Comparison of ENCODE assay signal across 28 mouse cellular contexts in genomic region chr4:129610472-129610871, GRCm38 (mm10). TPM values are rescaled to one million over a fixed set of nuclear protein-coding genes. Genes with fewer than 3 reads are reported as not detected.
A peak's percentile ranks its signal among the peaks of the same experiment; 100 is the strongest.
DNase-seq lines count a peak whose midpoint lies in the region; ATAC-seq and TF ChIP-seq lines count a peak whose summit lies in the region.
"Had no signal": no experiment of that assay in that cellular context is flagged by ENCODE, and none has a peak within 500 bp of the region (broad histone marks: within the 10 kb centered on the region; RNA-seq: fewer than 3 reads in every experiment).

No protein-coding gene starts in this region.

- H3K9me3 ChIP-seq in embryonic facial prominence, embryonic 13.5 days = no peaks in the 10 kb centered on the region
- H3K9me3 ChIP-seq in embryonic facial prominence, embryonic 10.5 days = no peaks in the 10 kb centered on the region
- H3K9me3 ChIP-seq in limb, embryonic 12.5 days = no peaks in the 10 kb centered on the region
- no peaks in the 10 kb centered on the region for H3K9me3 ChIP-seq in limb, embryonic 10.5 days (replicated peaks)
- no peaks in the 10 kb centered on the region for H3K9me3 ChIP-seq in neural tube, embryonic 12.5 days
- H3K9me3 ChIP-seq in intestine, postnatal 0 days (ENCODE audit: control insufficient read depth) = no peaks in the 10 kb centered on the region
- H3K9me3 ChIP-seq: embryonic facial prominence, embryonic 12.5 days; heart, embryonic 13.5 days; limb, embryonic 15.5 days; liver, embryonic 13.5 days; neural tube, embryonic 13.5 days had no signal

- TF ChIP-seq CTCF in intestine, postnatal 0 days (IDR thresholded peaks at IDR 0.05; ENCODE audit: low read depth) = no peak

- no peak overlapping the region for H3K9ac ChIP-seq in embryonic facial prominence, embryonic 13.5 days
- H3K9ac ChIP-seq in limb, embryonic 12.5 days (replicated peaks) = no peak overlapping the region
- no peak overlapping the region for H3K9ac ChIP-seq in neural tube, embryonic 12.5 days
- H3K9ac ChIP-seq in intestine, postnatal 0 days (ENCODE audit: low read depth, low read length) = no peak overlapping the region
- H3K9ac ChIP-seq: embryonic facial prominence, embryonic 12.5 days; heart, embryonic 13.5 days; limb, embryonic 15.5 days; liver, embryonic 13.5 days; neural tube, embryonic 13.5 days had no signal

- H3K27ac ChIP-seq in embryonic facial prominence, embryonic 13.5 days = no peak overlapping the region
- H3K27ac ChIP-seq in embryonic facial prominence, embryonic 10.5 days (replicated peaks) = no peak overlapping the region
- H3K27ac ChIP-seq in limb, embryonic 12.5 days = no peak overlapping the region
- no peak overlapping the region for H3K27ac ChIP-seq in limb, embryonic 10.5 days
- no peak overlapping the region for H3K27ac ChIP-seq in neural tube, embryonic 12.5 days
- no peak overlapping the region for H3K27ac ChIP-seq in intestine, postnatal 0 days (ENCODE audit: low read depth, low read length)
- H3K27ac ChIP-seq: embryonic facial prominence, embryonic 12.5 days; gastrocnemius, adult 2 months; heart, embryonic 13.5 days; kidney, postnatal 0 days; limb, embryonic 15.5 days; liver, embryonic 13.5 days; neural tube, embryonic 13.5 days had no signal

- H3K27me3 ChIP-seq in embryonic facial prominence, embryonic 13.5 days = no peaks in the 10 kb centered on the region
- H3K27me3 ChIP-seq in embryonic facial prominence, embryonic 10.5 days (replicated peaks; ENCODE audit: low read depth, poor library complexity, severe bottlenecking) = no peaks in the 10 kb centered on the region
- H3K27me3 ChIP-seq in limb, embryonic 12.5 days = no peaks in the 10 kb centered on the region
- no peaks in the 10 kb centered on the region for H3K27me3 ChIP-seq in limb, embryonic 10.5 days (ENCODE audit: low read depth, poor library complexity, severe bottlenecking)
- no peaks in the 10 kb centered on the region for H3K27me3 ChIP-seq in neural tube, embryonic 12.5 days (replicated peaks)
- no peaks in the 10 kb centered on the region for H3K27me3 ChIP-seq in intestine, postnatal 0 days (replicated peaks; ENCODE audit: control insufficient read depth, insufficient read depth, low read length)
- H3K27me3 ChIP-seq: embryonic facial prominence, embryonic 12.5 days; heart, embryonic 13.5 days; limb, embryonic 15.5 days; liver, embryonic 13.5 days; neural tube, embryonic 13.5 days; Patski had no signal

- H3K4me1 ChIP-seq in embryonic facial prominence, embryonic 13.5 days = 0 out of 2 replicates have a peak, but pooled peaks cover 2% of the 10 kb centered on the region
- H3K4me1 ChIP-seq in embryonic facial prominence, embryonic 10.5 days = peaks cover 9% of the 10 kb centered on the region
- no peaks in the 10 kb centered on the region for H3K4me1 ChIP-seq in limb, embryonic 12.5 days (replicated peaks)
- peaks cover 7% of the 10 kb centered on the region for H3K4me1 ChIP-seq in limb, embryonic 10.5 days
- no peaks in the 10 kb centered on the region for H3K4me1 ChIP-seq in neural tube, embryonic 12.5 days
- no peaks in the 10 kb centered on the region for H3K4me1 ChIP-seq in intestine, postnatal 0 days (replicated peaks; ENCODE audit: control insufficient read depth, insufficient read depth, low read length)
- H3K4me1 ChIP-seq: embryonic facial prominence, embryonic 12.5 days; neural tube, embryonic 13.5 days had no signal

- DNase-seq in embryonic facial prominence, embryonic 10.5 days (ENCODE audit: low spot score) = no peak
- DNase-seq in limb, embryonic 10.5 days (ENCODE audit: low spot score) = no peak
- DNase-seq in neural tube, embryonic 10.5 days (ENCODE audit: extremely low spot score, low spot score) = no peak
- DNase-seq: adrenal gland, postnatal 10 days; cerebellum, adult 8-10 months; cerebellum, postnatal 36 days; gastrocnemius, adult 2 months; gastrocnemius, postnatal 36 days; heart, adult 18-20 months; heart, postnatal 14 days; kidney, adult 2 months; kidney, postnatal 4 days; liver, embryonic 13.5 days; lung, adult 18-20 months; lung, postnatal 14 days; right cerebral cortex, postnatal 4 days had no signal

- WGBS in embryonic facial prominence, embryonic 13.5 days = 70% methylated on average over 4 of the region's 4 CpGs
- 77% methylated on average over 4 of the region's 4 CpGs for WGBS in embryonic facial prominence, embryonic 10.5 days
- WGBS in limb, embryonic 12.5 days = 68% methylated on average over 4 of the region's 4 CpGs
- 80% methylated on average over 4 of the region's 4 CpGs for WGBS in limb, embryonic 10.5 days
- 67% methylated on average over 4 of the region's 4 CpGs for WGBS in neural tube, embryonic 12.5 days
- WGBS in intestine, postnatal 0 days = 58% methylated on average over 4 of the region's 4 CpGs

- H3K36me3 ChIP-seq in embryonic facial prominence, embryonic 13.5 days = peaks cover 37% of the 10 kb centered on the region
- peaks cover 54% of the 10 kb centered on the region for H3K36me3 ChIP-seq in embryonic facial prominence, embryonic 10.5 days (replicated peaks)
- peaks cover 42% of the 10 kb centered on the region for H3K36me3 ChIP-seq in limb, embryonic 12.5 days
- peaks cover 48% of the 10 kb centered on the region for H3K36me3 ChIP-seq in limb, embryonic 10.5 days
- peaks cover 27% of the 10 kb centered on the region for H3K36me3 ChIP-seq in neural tube, embryonic 12.5 days
- peaks cover 34% of the 10 kb centered on the region for H3K36me3 ChIP-seq in intestine, postnatal 0 days (ENCODE audit: control insufficient read depth, insufficient read depth)

- H3K4me3 ChIP-seq in embryonic facial prominence, embryonic 13.5 days = no peak overlapping the region
- no peak overlapping the region for H3K4me3 ChIP-seq in embryonic facial prominence, embryonic 10.5 days
- H3K4me3 ChIP-seq in limb, embryonic 12.5 days (replicated peaks) = no peak overlapping the region
- no peak overlapping the region for H3K4me3 ChIP-seq in limb, embryonic 10.5 days
- H3K4me3 ChIP-seq in neural tube, embryonic 12.5 days = no peak overlapping the region
- H3K4me3 ChIP-seq in intestine, postnatal 0 days (ENCODE audit: low read depth, low read length) = no peak overlapping the region
- H3K4me3 ChIP-seq: embryonic facial prominence, embryonic 12.5 days; erythroblast, embryonic 14.5 days; gastrocnemius, adult 2 months; heart, embryonic 13.5 days; limb, embryonic 15.5 days; liver, embryonic 13.5 days; neural tube, embryonic 13.5 days had no signal

- no peak overlapping the region for H3K4me2 ChIP-seq in embryonic facial prominence, embryonic 13.5 days
- H3K4me2 ChIP-seq in limb, embryonic 12.5 days = no peak overlapping the region
- no peak overlapping the region for H3K4me2 ChIP-seq in neural tube, embryonic 12.5 days (replicated peaks)
- H3K4me2 ChIP-seq in intestine, postnatal 0 days (replicated peaks; ENCODE audit: low read depth) = no peak overlapping the region
- H3K4me2 ChIP-seq: embryonic facial prominence, embryonic 12.5 days; heart, embryonic 13.5 days; limb, embryonic 15.5 days; liver, embryonic 13.5 days; neural tube, embryonic 13.5 days had no signal

- peak; percentile 54; the same call in 1 of the 2 replicates for ATAC-seq in embryonic facial prominence, embryonic 13.5 days (ENCODE audit: insufficient number of reproducible peaks, insufficient read depth, low FRiP score, low TSS enrichment, low read depth)
- ATAC-seq in limb, embryonic 12.5 days (ENCODE audit: insufficient number of reproducible peaks, insufficient read depth, low FRiP score, low TSS enrichment, low read depth) = 0 out of 2 replicates have a peak, but pooled peaks have one; percentile 45
- ATAC-seq in neural tube, embryonic 12.5 days (ENCODE audit: low FRiP score, low read depth) = peak; percentile 41; the same call in 1 of the 2 replicates
- no peak for ATAC-seq in intestine, postnatal 0 days
- ATAC-seq: forebrain, embryonic 16.5 days; Patski had no signal

RNA-seq across cellular contexts. Expression of gene Dcdc2b, which starts 3.6 kb away (rescaled TPM):
- polyA plus RNA-seq in embryonic facial prominence, embryonic 13.5 days (2015; fragmentation: Nextera tagmentation; extraction: Ambion mirVana) = 2.2 and 3.1 TPM in 2 replicates
- polyA plus RNA-seq in embryonic facial prominence, embryonic 10.5 days (2016; fragmentation: Nextera tagmentation; extraction: Ambion mirVana) = 1.0 and 1.4 TPM in 2 replicates
- polyA plus RNA-seq in limb, embryonic 12.5 days (2016; fragmentation: Nextera tagmentation; extraction: Ambion mirVana) = 2.3 and 2.7 TPM in 2 replicates
- 1.7 and 1.8 TPM in 2 replicates for polyA plus RNA-seq in limb, embryonic 10.5 days (2016; fragmentation: Nextera tagmentation; extraction: Ambion mirVana)
- polyA plus RNA-seq in neural tube, embryonic 12.5 days (2016; fragmentation: Nextera tagmentation; extraction: Ambion mirVana) = 3.1 and 3.3 TPM in 2 replicates
- polyA plus RNA-seq in intestine, postnatal 0 days (2015; fragmentation: Nextera tagmentation; extraction: Ambion mirVana) = 1.1 and 1.2 TPM in 2 replicates
- polyA plus RNA-seq: erythroblast, embryonic 14.5 days had no signal

RNA-seq across cellular contexts. Expression of gene Iqcc, which starts 8.4 kb away (rescaled TPM):
- polyA plus RNA-seq in embryonic facial prominence, embryonic 13.5 days (2015; fragmentation: Nextera tagmentation; extraction: Ambion mirVana) = 33.7 and 36.5 TPM in 2 replicates
- 27.7 and 28.5 TPM in 2 replicates for polyA plus RNA-seq in embryonic facial prominence, embryonic 10.5 days (2016; fragmentation: Nextera tagmentation; extraction: Ambion mirVana)
- polyA plus RNA-seq in limb, embryonic 12.5 days (2016; fragmentation: Nextera tagmentation; extraction: Ambion mirVana) = 31.8 and 32.5 TPM in 2 replicates
- polyA plus RNA-seq in limb, embryonic 10.5 days (2016; fragmentation: Nextera tagmentation; extraction: Ambion mirVana) = 30.2 and 34.7 TPM in 2 replicates
- polyA plus RNA-seq in neural tube, embryonic 12.5 days (2016; fragmentation: Nextera tagmentation; extraction: Ambion mirVana) = 32.5 and 32.6 TPM in 2 replicates
- polyA plus RNA-seq in intestine, postnatal 0 days (2015; fragmentation: Nextera tagmentation; extraction: Ambion mirVana) = 15.9 and 17.9 TPM in 2 replicates

RNA-seq across cellular contexts. Expression of gene Tmem234, which starts 10.0 kb away (rescaled TPM):
- polyA plus RNA-seq in embryonic facial prominence, embryonic 13.5 days (2015; fragmentation: Nextera tagmentation; extraction: Ambion mirVana) = 195 and 215 TPM in 2 replicates
- 222 and 226 TPM in 2 replicates for polyA plus RNA-seq in embryonic facial prominence, embryonic 10.5 days (2016; fragmentation: Nextera tagmentation; extraction: Ambion mirVana)
- polyA plus RNA-seq in limb, embryonic 12.5 days (2016; fragmentation: Nextera tagmentation; extraction: Ambion mirVana) = 187 and 190 TPM in 2 replicates
- 228 and 231 TPM in 2 replicates for polyA plus RNA-seq in limb, embryonic 10.5 days (2016; fragmentation: Nextera tagmentation; extraction: Ambion mirVana)
- 175 and 183 TPM in 2 replicates for polyA plus RNA-seq in neural tube, embryonic 12.5 days (2016; fragmentation: Nextera tagmentation; extraction: Ambion mirVana)
- 135 and 146 TPM in 2 replicates for polyA plus RNA-seq in intestine, postnatal 0 days (2015; fragmentation: Nextera tagmentation; extraction: Ambion mirVana)

RNA-seq across cellular contexts. Expression of gene Eif3i, which starts 10.0 kb away (rescaled TPM):
- polyA plus RNA-seq in embryonic facial prominence, embryonic 13.5 days (2015; fragmentation: Nextera tagmentation; extraction: Ambion mirVana) = 274 and 289 TPM in 2 replicates
- polyA plus RNA-seq in embryonic facial prominence, embryonic 10.5 days (2016; fragmentation: Nextera tagmentation; extraction: Ambion mirVana) = 290 and 302 TPM in 2 replicates
- polyA plus RNA-seq in limb, embryonic 12.5 days (2016; fragmentation: Nextera tagmentation; extraction: Ambion mirVana) = 259 and 264 TPM in 2 replicates
- polyA plus RNA-seq in limb, embryonic 10.5 days (2016; fragmentation: Nextera tagmentation; extraction: Ambion mirVana) = 322 and 358 TPM in 2 replicates
- 200 and 208 TPM in 2 replicates for polyA plus RNA-seq in neural tube, embryonic 12.5 days (2016; fragmentation: Nextera tagmentation; extraction: Ambion mirVana)
- polyA plus RNA-seq in intestine, postnatal 0 days (2015; fragmentation: Nextera tagmentation; extraction: Ambion mirVana) = 139 and 144 TPM in 2 replicates

RNA-seq across cellular contexts. Expression of gene Ccdc28b, which starts 13.3 kb away (rescaled TPM):
- polyA plus RNA-seq in embryonic facial prominence, embryonic 13.5 days (2015; fragmentation: Nextera tagmentation; extraction: Ambion mirVana) = 69.7 and 73.3 TPM in 2 replicates
- 38.6 and 44.1 TPM in 2 replicates for polyA plus RNA-seq in embryonic facial prominence, embryonic 10.5 days (2016; fragmentation: Nextera tagmentation; extraction: Ambion mirVana)
- polyA plus RNA-seq in limb, embryonic 12.5 days (2016; fragmentation: Nextera tagmentation; extraction: Ambion mirVana) = 52.0 and 53.6 TPM in 2 replicates
- 34.9 and 42.3 TPM in 2 replicates for polyA plus RNA-seq in limb, embryonic 10.5 days (2016; fragmentation: Nextera tagmentation; extraction: Ambion mirVana)
- polyA plus RNA-seq in neural tube, embryonic 12.5 days (2016; fragmentation: Nextera tagmentation; extraction: Ambion mirVana) = 103 and 107 TPM in 2 replicates
- 29.6 and 32.0 TPM in 2 replicates for polyA plus RNA-seq in intestine, postnatal 0 days (2015; fragmentation: Nextera tagmentation; extraction: Ambion mirVana)
